Mouse (Mus musculus): Measurements from ENCODE around the gene Grid1. TPM values are rescaled to one million over a fixed set of nuclear protein-coding genes. Genes with fewer than 3 reads are reported as not detected.

Gene Grid1
- total RNA-seq, 4 experiments from 2014 or later = 50.8 to 58.6 (median 55.0) TPM

- no peak for DNase-seq (ENCODE audit: low spot score in 2 of 2)
These were observed 186.8 kb downstream of the Grid1 start for GRCm38 (mm10) chr14:35006736-35007135.

- DNase-seq (ENCODE audit: low spot score in 2 of 2) = no peak
These were observed 188.8 kb downstream of the Grid1 start for GRCm38 (mm10) chr14:35008674-35009073.

DNA sequence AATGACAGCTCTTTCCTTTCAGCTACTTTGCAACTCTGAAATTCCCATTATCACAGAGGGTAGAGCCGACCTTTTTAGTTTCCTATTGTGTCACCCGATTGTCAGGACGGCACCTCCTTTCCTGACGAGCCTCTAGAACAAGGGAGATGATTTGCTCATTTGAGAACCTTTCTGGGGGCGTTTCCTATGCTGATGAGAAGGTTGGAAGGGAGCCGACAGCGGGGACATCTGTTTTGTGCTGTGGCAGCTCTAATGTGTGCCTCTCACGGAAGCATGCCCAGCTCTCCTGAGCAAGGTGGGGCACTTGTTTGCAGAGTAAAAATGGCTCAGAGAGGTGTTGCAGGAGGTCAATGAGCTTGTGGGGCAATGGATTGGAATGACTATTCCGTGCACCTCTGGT lies 189.2 kb downstream of the Grid1 start:
- DNase-seq (ENCODE audit: low spot score in 2 of 2) = no peak

- no peak for DNase-seq (ENCODE audit: low spot score in 2 of 2)
These were observed 206.8 kb downstream of the Grid1 start for GRCm38 (mm10) chr14:35026686-35027085.

DNA sequence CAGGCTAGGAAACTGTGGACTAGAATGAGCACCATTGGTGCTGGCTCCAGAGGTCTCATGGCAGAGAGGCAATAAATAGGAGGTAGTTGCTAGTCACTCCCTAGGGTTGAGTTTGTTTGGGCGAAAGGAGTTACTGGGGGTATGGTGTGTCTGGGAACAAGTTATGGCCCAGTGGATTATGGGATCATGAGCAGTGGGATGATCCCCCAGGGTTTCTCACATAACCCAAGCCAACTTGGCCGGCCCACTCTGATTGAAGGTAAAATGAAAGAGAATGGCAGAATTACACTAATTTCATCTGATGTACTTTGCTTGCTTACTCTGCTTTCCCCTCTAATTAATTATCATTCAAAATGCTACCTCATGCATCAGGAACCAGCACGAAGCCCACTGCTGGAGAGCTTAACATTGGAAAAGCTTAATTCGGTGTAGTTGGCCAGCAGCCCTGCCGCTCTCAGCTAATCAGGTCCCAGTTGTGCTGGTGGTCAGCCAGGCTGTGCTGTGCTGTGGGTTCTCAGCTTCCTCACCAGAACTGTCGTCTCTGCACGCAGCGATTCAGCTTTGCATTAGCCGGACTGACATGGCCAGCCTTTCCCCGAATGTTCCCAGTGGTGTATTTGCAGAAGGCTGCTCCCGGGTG lies 207.7 kb downstream of the Grid1 start:
- peak in 1 of 2 experiments; percentile 34 for DNase-seq (ENCODE audit: low spot score in 2 of 2)

DNA sequence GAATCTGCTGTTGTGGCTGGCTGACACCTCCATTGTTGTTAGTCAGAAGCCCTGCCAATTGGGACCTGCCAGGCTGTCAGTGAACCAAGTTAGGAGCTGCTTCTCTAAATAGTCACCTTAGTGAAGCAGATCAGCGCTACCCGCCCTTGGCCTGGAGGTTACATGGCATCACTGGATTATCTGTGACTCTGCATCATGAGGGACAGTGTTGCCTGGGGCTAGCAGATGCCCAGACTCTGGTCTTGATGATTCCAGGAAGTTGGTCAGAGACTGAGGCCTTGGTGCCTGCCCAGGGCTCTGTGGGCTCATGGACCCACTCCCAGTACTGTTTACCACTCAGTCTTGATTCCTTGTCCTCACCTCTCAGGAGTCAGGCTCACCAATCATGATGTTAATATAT lies 209.7 kb downstream of the Grid1 start:
- no peak for DNase-seq (ENCODE audit: low spot score in 2 of 2)

GRCm38 (mm10) chr14:35030271-35030670 lies 210.4 kb downstream of the Grid1 start:
- no peak for DNase-seq (ENCODE audit: low spot score in 2 of 2)

DNA sequence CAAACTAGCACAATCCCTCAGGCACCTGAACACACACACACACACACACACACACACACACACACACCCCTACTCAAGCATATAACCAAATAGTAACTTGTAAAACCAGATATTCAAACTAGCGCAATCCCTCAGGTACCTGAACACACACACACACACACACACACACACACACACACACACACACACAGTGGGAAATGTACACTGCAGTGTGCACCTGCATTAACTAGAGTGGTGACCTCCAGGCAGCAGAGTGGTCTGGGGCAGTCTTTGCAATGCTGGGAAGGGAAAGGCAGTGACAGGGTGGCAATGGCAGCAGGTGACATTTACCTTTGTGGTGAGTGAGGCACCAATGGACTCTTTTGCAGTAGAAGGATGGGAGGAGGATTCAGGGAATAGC lies 212.4 kb downstream of the Grid1 start:
- no peak for DNase-seq (ENCODE audit: low spot score in 2 of 2)

DNA sequence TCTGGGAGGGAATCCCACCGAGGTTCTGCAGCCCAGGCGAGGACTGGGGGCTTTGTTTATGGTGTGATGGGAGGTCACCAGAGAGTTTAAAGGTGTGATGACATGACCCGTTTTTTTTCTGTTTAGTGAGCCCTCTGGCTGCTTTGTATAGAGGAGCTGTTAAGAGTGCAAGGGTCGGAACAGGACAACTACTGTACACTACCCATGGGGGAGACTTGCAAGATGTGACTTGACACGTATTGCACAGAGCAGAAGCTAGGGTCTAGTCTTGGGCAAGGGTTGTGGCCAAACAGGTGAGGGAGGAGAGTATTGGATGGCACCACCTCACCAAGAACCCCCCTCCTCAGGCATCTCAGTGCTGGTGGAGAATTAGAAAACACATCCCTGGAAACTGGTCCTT lies 224.4 kb downstream of the Grid1 start:
- no peak for DNase-seq (ENCODE audit: low spot score in 2 of 2)

DNA sequence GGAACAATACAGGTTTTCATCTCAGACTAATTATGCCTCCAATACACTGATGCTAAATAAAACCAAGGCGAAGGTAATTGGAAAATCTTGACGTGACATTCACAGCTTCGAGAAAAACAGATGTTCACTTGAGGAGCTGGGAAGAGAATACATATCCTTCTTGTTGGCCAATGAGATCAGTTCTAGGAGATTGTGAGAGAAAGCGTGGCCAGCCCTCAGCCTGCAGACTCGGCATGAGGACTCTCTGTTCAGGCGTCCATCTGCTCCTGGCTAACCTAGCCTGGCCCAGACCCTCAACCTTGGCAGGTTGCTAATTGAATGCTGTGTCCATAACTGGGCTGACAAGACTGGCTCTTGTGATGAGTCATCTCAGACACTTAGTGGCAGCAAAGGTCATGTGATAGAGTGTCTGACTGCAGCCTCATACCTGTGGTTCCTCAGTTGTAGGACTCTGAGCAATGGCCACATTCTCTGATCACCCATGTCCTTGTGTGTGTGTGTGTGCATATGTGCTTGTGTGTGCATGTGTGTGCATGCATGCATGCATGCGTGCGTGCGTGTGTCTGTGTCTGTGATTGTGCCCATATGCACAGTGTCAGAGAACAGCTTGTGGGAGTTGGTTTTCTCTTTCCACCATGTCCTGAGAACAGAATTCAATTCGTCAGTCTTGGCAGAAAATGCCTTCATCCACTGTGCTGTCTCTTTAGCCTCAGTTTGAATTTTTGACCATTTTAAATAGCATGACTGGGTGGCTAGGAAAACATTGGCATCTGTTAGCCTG lies 225.2 kb downstream of the Grid1 start:
- DNase-seq (ENCODE audit: low spot score in 2 of 2) = peak; percentile 33 to 38

GRCm38 (mm10) chr14:35049231-35049630 lies 229.3 kb downstream of the Grid1 start:
- DNase-seq (ENCODE audit: low spot score in 2 of 2) = peak in 1 of 2 experiments; percentile 26

- no peak for DNase-seq (ENCODE audit: low spot score in 2 of 2)
These were observed 234.2 kb downstream of the Grid1 start for GRCm38 (mm10) chr14:35054139-35054538.

DNA sequence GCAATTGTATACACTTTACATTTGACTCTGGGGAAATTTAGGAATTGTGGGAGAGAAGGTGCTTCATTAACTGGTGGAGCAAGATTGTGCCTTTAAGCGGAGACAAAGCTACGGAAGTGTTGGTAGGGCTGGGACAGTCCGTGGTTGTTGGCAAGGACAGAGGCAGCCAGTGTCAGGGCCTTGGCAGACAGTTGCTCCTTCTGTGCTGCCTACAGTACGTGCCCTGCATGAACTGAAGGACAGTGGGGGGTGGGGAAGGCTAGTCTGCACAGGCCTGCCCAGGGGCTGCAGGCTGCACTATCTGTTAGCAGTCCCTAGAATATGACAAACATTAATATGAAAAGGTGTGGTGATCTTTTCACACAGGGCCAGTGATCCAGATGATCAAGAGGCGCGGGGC lies 254.7 kb downstream of the Grid1 start:
- peak; percentile 57 to 68 for DNase-seq (ENCODE audit: low spot score in 2 of 2)

GRCm38 (mm10) chr14:35079954-35080353 lies 260.0 kb downstream of the Grid1 start:
- no peak for DNase-seq (ENCODE audit: low spot score in 2 of 2)

DNA sequence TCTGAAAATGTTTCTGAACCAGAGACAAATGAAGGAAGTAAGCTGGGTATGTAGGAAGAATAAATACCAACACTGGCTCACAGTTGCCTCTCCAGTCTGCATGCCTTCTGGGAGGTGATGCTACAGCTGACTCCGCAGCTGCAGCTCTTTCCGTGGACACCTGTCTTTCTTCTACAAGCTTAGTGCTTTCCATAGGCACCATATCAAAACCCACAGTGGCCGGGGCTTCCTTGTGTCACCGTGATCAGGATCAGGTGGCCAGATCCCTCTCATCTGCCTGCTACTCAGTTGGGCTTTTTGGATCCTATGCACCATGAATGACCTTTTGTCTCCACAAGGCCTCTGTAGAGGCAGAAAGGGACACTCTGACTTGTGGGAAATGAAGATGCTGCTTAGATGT lies 272.7 kb downstream of the Grid1 start:
- no peak for DNase-seq (ENCODE audit: low spot score in 2 of 2)

DNA sequence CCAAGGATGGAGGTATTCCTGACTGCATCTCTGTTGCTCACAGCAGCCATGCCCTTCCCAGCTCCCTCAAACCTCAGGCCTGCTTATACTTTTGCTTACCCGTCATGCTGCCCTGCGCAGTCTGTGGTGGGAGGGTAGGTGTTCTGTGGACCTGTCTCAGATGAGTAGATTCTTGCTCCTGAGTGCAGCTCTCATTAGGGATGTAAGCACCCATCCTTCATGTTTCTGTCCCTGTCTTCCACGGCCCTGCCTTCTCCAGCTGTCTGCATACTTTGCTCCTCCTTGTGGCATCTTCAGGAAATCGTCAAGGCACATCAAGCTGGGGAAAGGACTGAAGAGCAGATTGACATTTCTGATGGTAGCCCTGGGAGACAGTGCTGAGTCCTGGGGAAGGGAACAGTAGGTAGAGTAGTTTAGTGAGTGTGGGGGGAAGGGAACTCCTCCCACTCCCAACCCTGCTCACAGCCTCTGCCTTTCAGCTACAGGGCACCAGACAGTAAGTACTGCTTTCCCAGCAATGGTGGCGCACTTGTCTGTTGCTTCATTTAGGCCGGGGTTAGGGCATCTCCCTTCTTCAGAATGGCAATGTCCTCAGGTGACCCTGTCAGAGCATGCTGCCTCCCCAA lies 273.8 kb downstream of the Grid1 start:
- DNase-seq (ENCODE audit: low spot score in 2 of 2) = no peak

DNA sequence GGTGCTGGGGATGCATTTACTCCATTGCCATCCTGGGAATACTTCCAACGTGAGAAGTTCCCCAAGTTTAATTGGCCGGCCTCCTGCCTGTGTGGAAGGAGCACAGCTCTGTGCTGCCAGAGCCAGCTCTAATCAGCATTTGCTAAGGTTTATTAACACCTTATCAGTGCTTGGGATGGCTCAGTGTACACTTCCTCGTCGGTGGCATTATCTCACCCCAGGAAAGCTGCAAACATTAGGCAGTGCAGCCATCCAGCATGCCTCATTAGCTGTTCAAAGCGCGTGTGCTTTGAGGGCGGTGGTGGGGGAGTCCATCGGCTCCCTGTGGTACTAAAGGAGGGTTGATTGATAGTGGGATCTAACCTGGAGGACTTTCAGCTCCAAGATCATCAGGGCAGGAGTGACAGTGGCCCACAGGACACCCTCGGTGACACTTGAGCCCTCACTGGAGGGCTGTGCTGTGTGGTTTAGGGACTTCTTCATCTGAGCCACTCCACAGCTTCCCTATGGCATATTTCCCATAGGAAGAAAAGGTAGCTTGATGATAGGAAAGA lies 275.7 kb downstream of the Grid1 start:
- no peak for DNase-seq (ENCODE audit: low spot score in 2 of 2)

GRCm38 (mm10) chr14:35096085-35096484 lies 276.2 kb downstream of the Grid1 start:
- no peak for DNase-seq (ENCODE audit: low spot score in 2 of 2)

DNA sequence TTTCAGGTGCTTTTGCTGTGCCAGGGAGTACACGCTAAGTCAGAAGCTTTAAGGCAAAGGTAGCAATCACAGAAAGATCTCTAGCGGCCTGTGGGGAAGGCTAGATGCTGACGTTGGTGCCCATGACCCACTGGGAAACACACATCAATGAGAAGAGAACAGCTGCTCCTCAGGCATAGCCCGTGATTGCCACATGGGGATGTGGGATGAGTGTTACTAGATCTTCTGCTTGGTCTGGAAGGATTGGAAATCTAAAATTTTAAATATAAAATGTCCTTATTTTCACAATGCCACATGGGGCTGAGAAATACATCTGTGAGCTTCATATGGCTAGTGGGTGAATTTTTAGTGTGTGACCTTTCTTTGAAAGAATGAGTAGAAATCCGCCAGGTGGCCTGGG lies 277.3 kb downstream of the Grid1 start:
- DNase-seq (ENCODE audit: low spot score in 2 of 2) = peak; percentile 33 to 44

DNA sequence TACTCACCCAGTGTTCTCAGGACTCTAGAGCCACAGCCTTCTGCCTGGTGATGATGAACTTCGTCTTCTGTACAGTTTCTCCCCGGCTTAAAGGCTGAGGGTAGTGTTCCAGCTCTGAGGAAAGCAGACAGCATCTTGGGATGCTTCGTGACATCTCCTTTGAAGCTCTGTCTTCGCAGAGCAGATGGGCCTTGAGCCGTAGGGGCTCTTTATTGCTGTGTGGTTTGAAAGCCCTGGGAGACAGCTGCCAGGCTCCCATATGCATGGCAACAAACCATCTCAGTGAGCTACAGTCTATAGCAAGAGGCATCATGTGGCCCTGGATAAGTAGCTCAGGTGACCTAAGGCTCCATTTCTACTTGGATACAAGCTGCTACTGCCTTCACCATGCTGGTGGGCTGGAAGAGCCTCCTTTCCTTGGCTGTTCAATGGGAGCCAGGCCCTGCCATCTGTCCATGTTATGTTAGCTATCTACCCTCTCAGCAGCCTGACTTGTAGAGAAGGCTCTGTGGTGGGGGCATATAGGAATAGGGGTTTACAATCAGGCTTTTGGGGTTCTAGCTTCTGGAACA lies 283.8 kb downstream of the Grid1 start:
- no peak for DNase-seq (ENCODE audit: low spot score in 2 of 2)

GRCm38 (mm10) chr14:35107596-35107995 lies 287.7 kb downstream of the Grid1 start:
- DNase-seq (ENCODE audit: low spot score in 2 of 2) = no peak

DNA sequence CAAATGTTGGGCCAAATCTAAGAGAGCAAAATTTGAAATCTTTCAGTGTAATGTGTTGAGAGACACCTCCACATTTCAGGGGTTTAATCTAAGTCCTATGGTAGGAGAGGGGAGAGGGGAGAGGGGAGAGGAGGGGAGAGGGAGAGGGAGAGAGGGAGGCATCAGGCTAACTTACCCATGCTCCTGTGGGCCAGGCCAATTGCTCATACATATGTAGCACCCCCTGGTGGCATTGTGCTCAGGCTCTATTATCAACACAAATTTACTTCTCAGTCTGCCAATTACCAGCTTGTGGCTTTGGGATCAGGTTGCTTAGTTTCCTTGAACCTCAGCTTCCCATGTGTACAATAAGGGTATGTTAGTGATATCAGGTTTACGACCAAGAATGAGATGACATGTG lies 291.0 kb downstream of the Grid1 start:
- peak in 1 of 2 experiments; percentile 38 for DNase-seq (ENCODE audit: low spot score in 2 of 2)
